Mouse (Mus musculus) cortical plate, adult 2 months (tissue): ENCODE measurements at regions not wholly inside any gene's neighbourhood (a gene's known extent, or its start where the extent isn't known, plus 50 kb on each side); places are given as distances from the start of the nearest gene placed in this dataset.

Experiments
- CTCF ChIP-seq: fragments of 200-500 bp; IDR thresholded peaks from 2 replicates; pipeline ENCODE4 v1.5.1; 2011; ENCODE audit warnings: mild to moderate bottlenecking, control low read depth, low read length; ENCODE audit not compliant: insufficient read depth; ENCODE audit errors: extremely low read depth
- POLR2A ChIP-seq: fragments of 200-500 bp; IDR thresholded peaks from 2 replicates; pipeline ENCODE4 v1.6.1; 2011; ENCODE audit warnings: mild to moderate bottlenecking, low read length, control low read depth; ENCODE audit not compliant: insufficient read depth; ENCODE audit errors: extremely low read depth

DNA sequence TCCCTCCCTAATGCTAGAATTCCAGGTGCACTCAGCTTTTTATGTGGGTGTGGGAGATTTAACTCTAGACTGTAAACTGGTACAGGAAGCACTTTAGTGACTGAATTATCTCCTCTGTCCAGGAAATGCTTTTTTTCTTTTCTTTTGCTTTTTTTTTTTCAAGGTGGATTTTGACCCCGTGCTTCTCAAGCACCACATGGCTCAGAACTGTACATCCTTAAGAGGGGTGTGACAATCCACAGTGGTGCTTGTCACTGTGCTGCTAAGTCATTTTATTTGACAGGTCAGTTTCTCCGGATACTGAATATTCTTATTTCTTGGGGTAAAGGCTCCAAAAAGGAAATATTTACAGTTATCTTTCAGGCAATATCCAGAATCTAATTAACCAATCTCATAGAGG lies 472.0 kb downstream of the Hsfy2 start:
- TF ChIP-seq POLR2A, result no peak
- TF ChIP-seq CTCF, result no peak
